Mouse (Mus musculus): Measurements from ENCODE around the gene Thoc5. TPM values are rescaled to one million over a fixed set of nuclear protein-coding genes. Genes with fewer than 3 reads are reported as not detected.

Thoc5 gene
- polyA plus RNA-seq, 1 experiment from 2014 or later, result 38.1 TPM

- Histone ChIP-seq H3K9me3 (ENCODE audit: control insufficient read depth, low read depth, low read length) (no peaks in the 10 kb centered on the region), H3K4me1 (ENCODE audit: control insufficient read depth, insufficient read depth, low read length) (no peaks in the 10 kb centered on the region), H3K9ac (replicated peaks; ENCODE audit: low read depth, low read length) (no peak overlapping the region), H3K27ac (ENCODE audit: low read length) (no peak overlapping the region), H3K4me2 (replicated peaks; ENCODE audit: low read depth, low read length) (no peak overlapping the region), H3K36me3 (ENCODE audit: control insufficient read depth, insufficient read depth, low read length) (no peaks in the 10 kb centered on the region), H3K4me3 (ENCODE audit: low read depth, low read length) (no peak overlapping the region), H3K27me3 (ENCODE audit: control insufficient read depth, insufficient read depth, low read length) (no peaks in the 10 kb centered on the region)
- ATAC-seq (ENCODE audit: insufficient number of reproducible peaks, insufficient read depth, low FRiP score, low read depth), result no peak
- 81% methylated on average over 5 of the region's 5 CpGs for WGBS
Observed at GRCm38 (mm10) chr11:4936243-4936642, 41.1 kb downstream of the Thoc5 start.

- Histone ChIP-seq H3K9me3 (ENCODE audit: control insufficient read depth, low read depth, low read length) (no peaks in the 10 kb centered on the region), H3K9ac (replicated peaks; ENCODE audit: low read depth, low read length) (no peak overlapping the region), H3K27me3 (ENCODE audit: control insufficient read depth, insufficient read depth, low read length) (peaks cover 44% of the 10 kb centered on the region), H3K4me2 (replicated peaks; ENCODE audit: low read depth, low read length) (peak overlapping the region; percentile 83), H3K36me3 (ENCODE audit: control insufficient read depth, insufficient read depth, low read length) (no peaks in the 10 kb centered on the region), H3K27ac (ENCODE audit: low read length) (no peak overlapping the region), H3K4me1 (ENCODE audit: control insufficient read depth, insufficient read depth, low read length) (peaks cover 7% of the 10 kb centered on the region; the same call in 1 of the 2 replicates), H3K4me3 (ENCODE audit: low read depth, low read length) (peak overlapping the region; percentile 46)
- WGBS, result 46% methylated on average over 13 of the region's 13 CpGs
- no peak for ATAC-seq (ENCODE audit: insufficient number of reproducible peaks, insufficient read depth, low FRiP score, low read depth)
Observed at GRCm38 (mm10) chr11:4946530-4946929, 51.4 kb downstream of the Thoc5 start.

- no peak overlapping the region for H3K27ac ChIP-seq (ENCODE audit: low read length)
- peak; percentile 80 for ATAC-seq (ENCODE audit: insufficient number of reproducible peaks, insufficient read depth, low FRiP score, low read depth)
- peaks cover 7% of the 10 kb centered on the region; the same call in 1 of the 2 replicates for H3K4me1 ChIP-seq (ENCODE audit: control insufficient read depth, insufficient read depth, low read length)
- H3K9me3 ChIP-seq (ENCODE audit: control insufficient read depth, low read depth, low read length), result no peaks in the 10 kb centered on the region
- H3K4me3 ChIP-seq (ENCODE audit: low read depth, low read length), result peak overlapping the region; percentile 46
- H3K27me3 ChIP-seq (ENCODE audit: control insufficient read depth, insufficient read depth, low read length), result peaks cover 46% of the 10 kb centered on the region
- no peaks in the 10 kb centered on the region for H3K36me3 ChIP-seq (ENCODE audit: control insufficient read depth, insufficient read depth, low read length)
- H3K9ac ChIP-seq (replicated peaks; ENCODE audit: low read depth, low read length), result no peak overlapping the region; the same call in 1 of the 2 replicates
- under 1% methylated on average over 112 of the region's 120 CpGs for WGBS
- peak overlapping the region; percentile 83 for H3K4me2 ChIP-seq (replicated peaks; ENCODE audit: low read depth, low read length)
Observed at GRCm38 (mm10) chr11:4946947-4947812, 52.1 kb downstream of the Thoc5 start.

- peak within 1 kb of the TSS; percentile 46 for H3K4me3 ChIP-seq (ENCODE audit: low read depth, low read length)
- peak within 1 kb of the TSS; percentile 83 for H3K4me2 ChIP-seq (replicated peaks; ENCODE audit: low read depth, low read length)
- 2% methylated on average over 38 of the region's 41 CpGs for WGBS
- peaks cover 7% of the 10 kb centered on the region; the same call in 1 of the 2 replicates for H3K4me1 ChIP-seq (ENCODE audit: control insufficient read depth, insufficient read depth, low read length)
- H3K27me3 ChIP-seq (ENCODE audit: control insufficient read depth, insufficient read depth, low read length), result peaks cover 48% of the 10 kb centered on the region
- no peak for ATAC-seq (ENCODE audit: insufficient number of reproducible peaks, insufficient read depth, low FRiP score, low read depth)
- H3K9me3 ChIP-seq (ENCODE audit: control insufficient read depth, low read depth, low read length), result no peaks in the 10 kb centered on the region
- H3K9ac ChIP-seq (replicated peaks; ENCODE audit: low read depth, low read length), result no peak within 1 kb of the TSS; the same call in 1 of the 2 replicates
- no peak within 1 kb of the TSS for H3K27ac ChIP-seq (ENCODE audit: low read length)
- no peaks in the 10 kb centered on the region for H3K36me3 ChIP-seq (ENCODE audit: control insufficient read depth, insufficient read depth, low read length)
Observed at GRCm38 (mm10) chr11:4947813-4948174, 52.7 kb downstream of the Thoc5 start, which contains the start of gene Nefh. Nefh (minus strand) TSS chr11:4948064.

GRCm38 (mm10) chr11:4948792-4949191 lies 53.7 kb downstream of the Thoc5 start:
- no peak overlapping the region for H3K27ac ChIP-seq (ENCODE audit: low read length)
- H3K27me3 ChIP-seq (ENCODE audit: control insufficient read depth, insufficient read depth, low read length), result peaks cover 48% of the 10 kb centered on the region
- H3K9me3 ChIP-seq (ENCODE audit: control insufficient read depth, low read depth, low read length), result no peaks in the 10 kb centered on the region
- H3K4me3 ChIP-seq (ENCODE audit: low read depth, low read length), result no peak overlapping the region
- ATAC-seq (ENCODE audit: insufficient number of reproducible peaks, insufficient read depth, low FRiP score, low read depth), result no peak
- 35% methylated on average over 8 of the region's 8 CpGs for WGBS
- H3K36me3 ChIP-seq (ENCODE audit: control insufficient read depth, insufficient read depth, low read length), result no peaks in the 10 kb centered on the region
- no peak overlapping the region for H3K9ac ChIP-seq (replicated peaks; ENCODE audit: low read depth, low read length)
- H3K4me1 ChIP-seq (ENCODE audit: control insufficient read depth, insufficient read depth, low read length), result peaks cover 7% of the 10 kb centered on the region; the same call in 1 of the 2 replicates
- H3K4me2 ChIP-seq (replicated peaks; ENCODE audit: low read depth, low read length), result no peak overlapping the region

GRCm38 (mm10) chr11:4949256-4950044 lies 54.3 kb downstream of the Thoc5 start:
- 4% methylated on average over 23 of the region's 23 CpGs for WGBS
- Histone ChIP-seq H3K4me2 (replicated peaks; ENCODE audit: low read depth, low read length) (no peak overlapping the region), H3K9ac (replicated peaks; ENCODE audit: low read depth, low read length) (no peak overlapping the region), H3K36me3 (ENCODE audit: control insufficient read depth, insufficient read depth, low read length) (no peaks in the 10 kb centered on the region), H3K4me3 (ENCODE audit: low read depth, low read length) (no peak overlapping the region), H3K4me1 (ENCODE audit: control insufficient read depth, insufficient read depth, low read length) (peaks cover 7% of the 10 kb centered on the region; the same call in 1 of the 2 replicates), H3K27me3 (ENCODE audit: control insufficient read depth, insufficient read depth, low read length) (peaks cover 48% of the 10 kb centered on the region), H3K27ac (ENCODE audit: low read length) (no peak overlapping the region), H3K9me3 (ENCODE audit: control insufficient read depth, low read depth, low read length) (no peaks in the 10 kb centered on the region)
- 0 out of 2 replicates have a peak, but pooled peaks have one; percentile 9 for ATAC-seq (ENCODE audit: insufficient number of reproducible peaks, insufficient read depth, low FRiP score, low read depth)

GRCm38 (mm10) chr11:4953401-4953800 lies 58.3 kb downstream of the Thoc5 start:
- Histone ChIP-seq H3K9ac (replicated peaks; ENCODE audit: low read depth, low read length) (no peak overlapping the region), H3K4me1 (ENCODE audit: control insufficient read depth, insufficient read depth, low read length) (no peaks in the 10 kb centered on the region), H3K4me3 (ENCODE audit: low read depth, low read length) (no peak overlapping the region), H3K9me3 (ENCODE audit: control insufficient read depth, low read depth, low read length) (no peaks in the 10 kb centered on the region), H3K36me3 (ENCODE audit: control insufficient read depth, insufficient read depth, low read length) (no peaks in the 10 kb centered on the region), H3K27me3 (ENCODE audit: control insufficient read depth, insufficient read depth, low read length) (peaks cover 18% of the 10 kb centered on the region), H3K4me2 (replicated peaks; ENCODE audit: low read depth, low read length) (no peak overlapping the region), H3K27ac (ENCODE audit: low read length) (no peak overlapping the region)
- no peak for ATAC-seq (ENCODE audit: insufficient number of reproducible peaks, insufficient read depth, low FRiP score, low read depth)
- 2% methylated on average over 6 of the region's 6 CpGs for WGBS

- Histone ChIP-seq H3K27me3 (ENCODE audit: control insufficient read depth, insufficient read depth, low read length) (peaks cover 13% of the 10 kb centered on the region), H3K9ac (replicated peaks; ENCODE audit: low read depth, low read length) (no peak overlapping the region), H3K4me3 (ENCODE audit: low read depth, low read length) (no peak overlapping the region), H3K4me1 (ENCODE audit: control insufficient read depth, insufficient read depth, low read length) (no peaks in the 10 kb centered on the region), H3K4me2 (replicated peaks; ENCODE audit: low read depth, low read length) (no peak overlapping the region), H3K36me3 (ENCODE audit: control insufficient read depth, insufficient read depth, low read length) (no peaks in the 10 kb centered on the region), H3K9me3 (ENCODE audit: control insufficient read depth, low read depth, low read length) (no peaks in the 10 kb centered on the region), H3K27ac (ENCODE audit: low read length) (no peak overlapping the region)
- 4% methylated on average over 8 of the region's 8 CpGs for WGBS
- no peak for ATAC-seq (ENCODE audit: insufficient number of reproducible peaks, insufficient read depth, low FRiP score, low read depth)
Observed at GRCm38 (mm10) chr11:4953918-4954317, 58.8 kb downstream of the Thoc5 start.

Data from stomach, embryonic 14.5 days (tissue).